9 mouse cellular contexts compared by ENCODE assay signal in genomic region chr2:127481841-127482532, GRCm38 (mm10). TPM values are rescaled to one million over a fixed set of nuclear protein-coding genes. Genes with fewer than 3 reads are reported as not detected.
DNase-seq lines count a peak whose midpoint lies in the region; ATAC-seq lines count a peak whose summit lies in the region.
"Had no signal": no experiment of that assay in that cellular context is flagged by ENCODE, and none has a peak within 500 bp of the region (broad histone marks: within the 10 kb centered on the region; RNA-seq: fewer than 3 reads in every experiment).

No protein-coding gene starts in this region.

- peak; percentile 51 for ATAC-seq in lung, embryonic 16.5 days (ENCODE audit: low read depth)
- ATAC-seq in megakaryocyte progenitor cell, adult 5-6 weeks (replicated peaks; ENCODE audit: poor library complexity), result no peak

- peak overlapping the region; percentile 74 for H3K4me3 ChIP-seq in heart, embryonic 10.5 days
- H3K4me3 ChIP-seq in hindbrain, embryonic 10.5 days, result peak overlapping the region; percentile 60
- peak overlapping the region; percentile 65 for H3K4me3 ChIP-seq in lung, embryonic 16.5 days (ENCODE audit: low read length)

- H3K27ac ChIP-seq in heart, embryonic 10.5 days, result peak overlapping the region; percentile 60; the same call in 1 of the 2 replicates
- H3K27ac ChIP-seq in hindbrain, embryonic 10.5 days, result 0 out of 2 replicates have a peak overlapping the region, but pooled peaks have one; percentile 23
- peak overlapping the region; percentile 1; the same call in 1 of the 2 replicates for H3K27ac ChIP-seq in lung, embryonic 16.5 days (ENCODE audit: low read length)

- DNase-seq in heart, embryonic 10.5 days (ENCODE audit: low spot score), result no peak
- DNase-seq in heart, adult 9 months (ENCODE audit: low spot score in 2 of 2), result no peak
- peak; percentile 3 for DNase-seq in embryo, embryonic 11.5 days (ENCODE audit: low read depth, low spot score)
- DNase-seq in hindbrain, embryonic 10.5 days (ENCODE audit: low spot score), result peak; percentile 21
- DNase-seq in adrenal gland, adult 2 months, result no peak
- no peak for DNase-seq in layer of hippocampus, adult 9-11 months

- H3K9me3 ChIP-seq in heart, embryonic 10.5 days, result no peaks in the 10 kb centered on the region
- no peaks in the 10 kb centered on the region for H3K9me3 ChIP-seq in hindbrain, embryonic 10.5 days
- no peaks in the 10 kb centered on the region for H3K9me3 ChIP-seq in lung, embryonic 16.5 days (ENCODE audit: control insufficient read depth, low read length)

- peak overlapping the region; percentile 92 for H3K4me2 ChIP-seq in lung, embryonic 16.5 days (ENCODE audit: low read depth, low read length)

- H3K36me3 ChIP-seq in heart, embryonic 10.5 days, result no peaks in the 10 kb centered on the region
- no peaks in the 10 kb centered on the region for H3K36me3 ChIP-seq in hindbrain, embryonic 10.5 days
- no peaks in the 10 kb centered on the region for H3K36me3 ChIP-seq in lung, embryonic 16.5 days (ENCODE audit: control insufficient read depth, insufficient read depth, low read length)

- WGBS in heart, embryonic 10.5 days, result under 1% methylated on average over 59 of the region's 59 CpGs
- WGBS in hindbrain, embryonic 10.5 days, result under 1% methylated on average over 59 of the region's 59 CpGs
- under 1% methylated on average over 58 of the region's 59 CpGs for WGBS in lung, embryonic 16.5 days

- H3K9ac ChIP-seq in lung, embryonic 16.5 days (ENCODE audit: low read length), result peak overlapping the region; percentile 57

- peaks cover 34% of the 10 kb centered on the region for H3K4me1 ChIP-seq in heart, embryonic 10.5 days
- peaks cover 35% of the 10 kb centered on the region for H3K4me1 ChIP-seq in hindbrain, embryonic 10.5 days (replicated peaks)
- H3K4me1 ChIP-seq in lung, embryonic 16.5 days (replicated peaks; ENCODE audit: control insufficient read depth, insufficient read depth, low read length), result peaks cover 20% of the 10 kb centered on the region

- peaks cover 85% of the 10 kb centered on the region for H3K27me3 ChIP-seq in heart, embryonic 10.5 days (ENCODE audit: insufficient read depth, poor library complexity, severe bottlenecking)
- peaks cover 90% of the 10 kb centered on the region for H3K27me3 ChIP-seq in hindbrain, embryonic 10.5 days (ENCODE audit: insufficient read depth, poor library complexity, severe bottlenecking)
- H3K27me3 ChIP-seq in lung, embryonic 16.5 days (ENCODE audit: control insufficient read depth, insufficient read depth, low read depth, low read length), result peaks cover 45% of the 10 kb centered on the region

RNA-seq across cellular contexts. Expression of gene Fahd2a, which starts 37.6 kb away (rescaled TPM):
- polyA plus RNA-seq in heart, embryonic 10.5 days (2016; fragmentation: Nextera tagmentation; extraction: Ambion mirVana), result 24.5 and 27.8 TPM in 2 replicates
- 20.5 and 27.1 TPM in 2 replicates for polyA plus RNA-seq in hindbrain, embryonic 10.5 days (2016; fragmentation: Nextera tagmentation; extraction: Ambion mirVana)
- polyA plus RNA-seq in lung, embryonic 16.5 days (2015; fragmentation: Nextera tagmentation; extraction: Ambion mirVana), result 21.4 and 21.7 TPM in 2 replicates
- total RNA-seq in megakaryocyte progenitor cell, adult 5-6 weeks (2015), result 23.5 and 23.7 TPM in 2 replicates
- 5.7 and 6.9 TPM in 2 replicates for total RNA-seq in megakaryocyte progenitor cell, adult 5-6 weeks (2017)
- 10 to 100 TPM; 33.3 to 43.0 TPM for total RNA-seq in adrenal gland, adult 2 months (2021)
- 26.9 and 28.6 TPM in 2 replicates for polyA plus RNA-seq in adrenal gland, adult 2 months (2012; rRNA removed)

RNA-seq across cellular contexts. Expression of gene Kcnip3, which starts 39.9 kb away (rescaled TPM):
- polyA plus RNA-seq in heart, embryonic 10.5 days (2016; fragmentation: Nextera tagmentation; extraction: Ambion mirVana), result 1.7 and 2.1 TPM in 2 replicates
- polyA plus RNA-seq in hindbrain, embryonic 10.5 days (2016; fragmentation: Nextera tagmentation; extraction: Ambion mirVana), result 2.2 TPM in 2 replicates
- 2.5 and 3.4 TPM in 2 replicates for polyA plus RNA-seq in lung, embryonic 16.5 days (2015; fragmentation: Nextera tagmentation; extraction: Ambion mirVana)
- total RNA-seq in megakaryocyte progenitor cell, adult 5-6 weeks (2015), result 32.3 and 37.5 TPM in 2 replicates
- total RNA-seq in megakaryocyte progenitor cell, adult 5-6 weeks (2017), result 15.8 and 22.2 TPM in 2 replicates
- 1 to 10 TPM; 4.2 to 6.4 TPM for total RNA-seq in adrenal gland, adult 2 months (2021)
- 6.4 and 6.9 TPM in 2 replicates for polyA plus RNA-seq in adrenal gland, adult 2 months (2012; rRNA removed)
- total RNA-seq: CH12.LX had no signal

RNA-seq across cellular contexts. Expression of gene Gpat2, which starts 57.0 kb away (rescaled TPM):
- polyA plus RNA-seq in heart, embryonic 10.5 days (2016; fragmentation: Nextera tagmentation; extraction: Ambion mirVana), result 0.28 and 0.71 TPM in 2 replicates
- 0.10 and 0.24 TPM in 2 replicates for polyA plus RNA-seq in hindbrain, embryonic 10.5 days (2016; fragmentation: Nextera tagmentation; extraction: Ambion mirVana)
- 0.30 and 0.38 TPM in 2 replicates for polyA plus RNA-seq in lung, embryonic 16.5 days (2015; fragmentation: Nextera tagmentation; extraction: Ambion mirVana)
- not detected in 2 replicates for total RNA-seq in megakaryocyte progenitor cell, adult 5-6 weeks (2015)
- 0.12 TPM in 1 of 2 replicates, not detected in the other for total RNA-seq in megakaryocyte progenitor cell, adult 5-6 weeks (2017)
- under 1 TPM; 0.14 to 0.31 TPM for total RNA-seq in adrenal gland, adult 2 months (2021)
- 0.19 and 0.61 TPM in 2 replicates for polyA plus RNA-seq in adrenal gland, adult 2 months (2012; rRNA removed)

RNA-seq across cellular contexts. Expression of gene Prom2, which starts 59.3 kb away (rescaled TPM):
- 0.33 and 1.2 TPM in 2 replicates for polyA plus RNA-seq in heart, embryonic 10.5 days (2016; fragmentation: Nextera tagmentation; extraction: Ambion mirVana)
- polyA plus RNA-seq in hindbrain, embryonic 10.5 days (2016; fragmentation: Nextera tagmentation; extraction: Ambion mirVana), result 0.65 and 0.85 TPM in 2 replicates
- polyA plus RNA-seq in lung, embryonic 16.5 days (2015; fragmentation: Nextera tagmentation; extraction: Ambion mirVana), result 3.4 and 3.5 TPM in 2 replicates
- not detected in 2 replicates for total RNA-seq in megakaryocyte progenitor cell, adult 5-6 weeks (2015)
- total RNA-seq in megakaryocyte progenitor cell, adult 5-6 weeks (2017), result not detected in 2 replicates
- under 1 TPM; 0.37 to 0.83 TPM for total RNA-seq in adrenal gland, adult 2 months (2021)
- polyA plus RNA-seq in adrenal gland, adult 2 months (2012; rRNA removed), result 0.42 and 0.63 TPM in 2 replicates
- total RNA-seq: CH12.LX had no signal

Comparison
In these comparisons a context has a peak if more than half of its experiments do, and no peak if none do; other contexts are left out.
1. DNase-seq: peak in embryo, embryonic 11.5 days (single experiment) and hindbrain, embryonic 10.5 days (single experiment); none in heart, embryonic 10.5 days (single experiment), heart, adult 9 months (0 of 2), adrenal gland, adult 2 months (single experiment) and layer of hippocampus, adult 9-11 months (single experiment).
2. H3K27ac ChIP-seq: peak in every context shown above with its lines; median percentile 60 in heart, embryonic 10.5 days; 23 in hindbrain, embryonic 10.5 days; 1 in lung, embryonic 16.5 days.
3. Peak in every context shown above with its lines, with median percentiles within 50 percentile points of each other: H3K4me3 ChIP-seq.